Mouse (Mus musculus) layer of hippocampus, adult 9-10 months (tissue): ENCODE results near the gene Timmdc1.

Source experiments
- DNase-seq: peaks from one replicate; pipeline ENCODE4 v3.0.0; 2022; ENCODE audit warnings: low spot score

Gene Timmdc1

GRCm38 (mm10) chr16:38522129-38523084, at the start of gene Timmdc1:
Timmdc1 (minus strand) TSS chr16:38522663.
- DNase-seq: peak; percentile 83

- no peak for DNase-seq
Measured at GRCm38 (mm10) chr16:38571481-38571880, 49.0 kb upstream of the Timmdc1 start.

- DNase-seq: no peak
Measured at GRCm38 (mm10) chr16:38568192-38568591, 45.7 kb upstream of the Timmdc1 start.

GRCm38 (mm10) chr16:38563516-38563915, 41.1 kb upstream of the Timmdc1 start:
- DNase-seq: no peak

- no peak for DNase-seq
Measured at GRCm38 (mm10) chr16:38562968-38563327, 40.5 kb upstream of the Timmdc1 start.

- peak; percentile 82 for DNase-seq
Measured at GRCm38 (mm10) chr16:38562131-38562967, 39.9 kb upstream of the Timmdc1 start.

DNA sequence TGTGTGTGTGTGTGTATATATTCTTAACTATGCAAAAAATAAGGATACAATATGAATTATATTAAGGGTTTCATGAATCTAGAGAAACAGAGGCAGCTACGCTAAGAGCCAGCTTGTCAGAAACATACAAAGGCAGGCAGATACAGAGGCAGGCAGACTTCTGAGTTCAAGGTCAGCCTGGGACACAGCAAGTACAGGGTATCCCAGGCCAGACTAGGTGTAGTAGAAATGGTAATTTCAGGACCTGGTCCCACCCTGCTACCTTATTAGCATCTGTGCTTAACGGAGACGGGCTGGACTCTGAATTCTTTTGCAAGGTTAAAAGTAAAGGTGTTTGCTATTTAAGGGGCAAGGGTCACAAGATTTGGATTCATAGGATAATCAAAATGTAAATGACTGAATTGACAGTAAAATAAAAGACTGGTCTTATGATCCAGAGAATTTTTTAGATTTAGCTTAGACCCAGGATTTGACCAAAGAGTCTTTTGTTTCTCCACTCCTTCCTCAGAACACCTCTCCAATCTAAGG, 35.8 kb upstream of the Timmdc1 start, which contains the start of gene Tmem39a:
TSS of gene Tmem39a (plus strand) at position 478 of the 528 bp plus-strand sequence.
- no peak for DNase-seq

GRCm38 (mm10) chr16:38555988-38556387, 33.5 kb upstream of the Timmdc1 start:
- no peak for DNase-seq

DNA sequence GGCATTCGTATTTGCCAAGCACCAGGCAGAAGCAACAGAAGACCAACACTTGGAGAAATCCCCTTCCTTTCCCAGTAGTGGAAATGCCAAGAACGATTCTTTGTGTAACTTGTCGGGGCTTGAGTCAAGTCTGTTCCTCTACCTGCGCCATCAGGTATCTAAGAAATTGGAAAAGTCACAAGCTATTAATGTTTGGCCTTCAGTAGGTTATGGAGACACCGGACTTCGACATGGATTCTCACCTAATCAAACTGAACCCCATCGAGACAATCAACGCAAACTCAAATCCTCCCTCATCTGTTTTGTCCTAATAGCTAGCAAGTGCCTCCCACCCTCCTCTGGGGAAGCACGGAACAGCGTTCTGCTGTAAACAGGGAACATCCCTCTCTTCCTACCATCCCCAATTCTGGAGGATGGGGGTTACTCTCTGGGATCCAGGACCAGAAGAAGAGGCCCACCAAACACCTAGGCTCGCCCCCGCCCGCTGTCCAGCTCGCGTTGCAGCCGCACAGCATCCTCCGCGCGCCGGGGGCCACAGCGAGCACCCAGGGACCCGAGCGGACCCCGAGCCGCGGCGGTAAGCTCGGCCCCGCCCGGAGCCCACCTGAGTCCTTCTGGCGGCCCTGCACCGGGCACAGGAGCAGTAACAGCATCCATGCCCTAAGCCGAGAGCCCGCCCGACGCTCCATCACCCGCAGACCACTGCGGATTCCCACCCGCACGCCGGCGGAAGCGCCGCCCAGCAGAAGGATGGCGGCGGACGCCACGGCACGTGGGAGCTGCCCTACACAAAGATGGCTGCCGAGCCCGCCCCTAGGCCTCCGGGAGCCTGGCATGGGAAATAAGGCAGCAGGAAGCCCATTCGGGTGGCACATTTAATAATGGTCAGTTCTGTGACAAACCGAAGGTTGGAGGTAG, 27.3 kb upstream of the Timmdc1 start, which contains the start of gene Poglut1:
TSS of gene Poglut1 (minus strand) at position 780 of the 918 bp plus-strand sequence.
- DNase-seq: peak; percentile 41

GRCm38 (mm10) chr16:38548000-38548399, 25.5 kb upstream of the Timmdc1 start:
- DNase-seq: no peak

DNA sequence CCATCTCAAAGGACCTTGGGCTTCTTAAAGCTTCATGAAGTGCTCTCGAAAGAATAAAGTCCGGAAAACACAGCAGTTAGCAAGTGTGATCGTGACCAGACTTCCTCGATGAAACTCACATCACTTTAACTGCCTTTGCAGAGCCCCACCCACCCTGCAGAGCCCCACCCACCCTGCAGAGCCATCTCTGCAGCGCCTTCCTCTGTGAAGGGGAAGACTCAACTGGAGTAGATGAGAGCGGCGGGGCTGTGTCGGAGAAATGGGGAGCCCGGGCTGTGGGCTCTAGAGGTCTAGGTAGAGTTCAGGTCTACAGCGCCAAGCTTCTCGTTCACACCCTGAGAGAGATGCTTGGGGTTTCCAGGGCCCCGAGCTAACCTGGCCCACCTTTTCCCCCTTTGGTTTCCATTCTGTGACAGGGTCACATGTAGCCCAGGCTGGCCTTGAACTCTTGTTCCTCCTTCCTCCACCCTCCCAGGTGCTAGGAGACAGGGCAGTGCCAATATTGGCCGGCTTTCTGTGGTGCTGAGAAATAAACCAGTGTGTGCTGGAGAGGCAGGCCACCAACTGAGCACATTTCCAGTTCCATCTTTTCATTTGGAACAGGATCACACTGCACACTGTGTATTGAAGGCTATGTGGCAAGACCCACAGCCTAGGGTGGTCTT, 16.4 kb upstream of the Timmdc1 start:
- no peak for DNase-seq

DNA sequence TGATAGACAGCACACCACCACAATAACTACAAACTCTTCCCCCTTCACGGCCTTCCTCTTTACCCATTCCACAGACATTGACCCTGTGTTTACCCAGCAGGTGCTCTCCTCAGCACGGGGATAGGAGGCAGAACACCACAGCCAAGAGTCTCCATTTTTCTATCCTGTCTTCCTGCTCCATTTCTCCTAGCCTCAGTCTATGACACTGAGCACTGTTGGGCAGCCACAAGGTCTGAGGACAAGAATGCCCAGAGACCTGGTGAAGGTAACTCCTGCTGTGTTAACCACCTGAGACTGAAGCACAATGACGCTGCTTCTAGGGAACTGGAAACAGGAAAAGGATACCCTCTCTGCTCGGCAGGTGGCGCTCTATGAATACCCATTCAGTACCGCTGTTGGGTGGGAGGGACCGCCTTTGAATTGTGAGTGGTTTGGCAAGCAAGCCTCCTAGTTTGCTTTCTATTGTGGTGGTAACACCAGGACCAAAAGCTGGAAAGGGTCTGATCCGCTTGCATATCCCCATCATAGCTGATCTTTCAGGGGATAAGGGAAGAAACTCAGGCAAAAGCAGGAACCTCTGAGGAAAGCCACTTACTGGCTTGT, 14.2 kb upstream of the Timmdc1 start:
- peak; percentile 72 for DNase-seq

- no peak for DNase-seq
Measured at GRCm38 (mm10) chr16:38526264-38526663, 3.8 kb upstream of the Timmdc1 start.

DNA sequence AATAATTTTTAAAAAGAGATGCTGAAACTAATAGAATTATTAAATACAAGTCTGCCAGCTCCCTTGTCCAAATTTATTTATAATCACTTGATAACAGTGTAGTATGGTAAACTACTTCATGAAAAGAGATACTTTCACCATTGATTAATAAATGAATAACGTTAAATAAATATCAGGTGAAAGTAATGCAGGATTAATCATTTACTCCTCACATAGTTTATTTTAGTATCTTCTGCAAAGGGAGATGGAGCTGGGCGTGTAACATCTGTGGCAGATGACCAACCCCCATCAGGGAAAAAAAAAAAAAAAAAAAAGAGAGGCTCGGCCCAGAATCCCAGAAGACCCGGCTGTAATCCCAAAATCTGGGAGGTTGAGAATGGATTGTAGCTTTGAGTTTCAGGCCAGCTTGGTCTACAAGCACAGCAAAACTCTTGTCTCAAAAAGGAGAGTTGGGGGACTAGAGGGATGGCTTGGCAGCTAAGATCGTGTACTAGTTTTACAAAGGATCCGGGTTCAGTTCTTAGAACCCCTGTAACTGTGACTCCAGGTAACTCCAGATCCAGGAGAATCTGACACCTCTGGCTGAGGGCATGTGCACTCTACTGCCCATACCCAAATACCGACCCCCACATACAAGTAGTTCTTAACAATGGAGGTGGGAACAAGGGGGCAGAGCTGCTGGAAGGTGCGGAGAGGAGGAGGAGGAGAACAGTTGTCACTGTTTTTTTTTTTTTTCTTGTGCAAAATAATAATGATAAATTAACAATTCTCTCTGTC, 1.1 kb downstream of the Timmdc1 start:
- DNase-seq: no peak

GRCm38 (mm10) chr16:38519140-38519539, 3.3 kb downstream of the Timmdc1 start:
- DNase-seq: no peak

- DNase-seq: no peak
Measured at GRCm38 (mm10) chr16:38510846-38511245, 11.6 kb downstream of the Timmdc1 start.

DNA sequence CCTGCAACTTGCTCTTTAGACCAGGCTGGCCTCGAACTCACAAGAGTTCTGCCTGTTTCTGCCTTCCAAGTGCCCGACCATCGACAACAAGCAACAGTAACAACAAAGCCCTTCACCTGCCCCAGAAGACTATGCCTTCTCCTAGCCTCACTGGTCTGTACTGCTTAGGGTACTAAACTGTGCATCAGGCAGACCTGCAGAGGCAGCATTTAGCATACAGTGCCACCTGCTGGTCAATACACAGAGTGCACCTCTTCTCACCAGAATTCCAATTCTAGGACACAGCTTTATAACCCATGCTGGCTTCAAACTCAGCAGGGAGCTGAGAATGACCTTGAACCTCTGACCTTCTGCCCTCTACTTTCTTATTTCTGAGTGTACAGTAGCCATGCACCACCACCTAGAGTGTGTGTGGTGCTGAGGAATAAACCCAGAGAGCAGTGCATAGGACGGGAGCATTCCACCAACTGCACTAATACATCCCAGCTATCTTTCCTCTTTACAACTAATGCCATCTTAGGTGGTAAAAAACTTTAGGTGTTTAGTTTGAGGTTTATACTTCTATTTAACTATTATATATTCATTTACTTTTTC, 16.3 kb downstream of the Timmdc1 start:
- DNase-seq: peak; percentile 63

GRCm38 (mm10) chr16:38503528-38503927, 18.9 kb downstream of the Timmdc1 start:
- DNase-seq: no peak

DNA sequence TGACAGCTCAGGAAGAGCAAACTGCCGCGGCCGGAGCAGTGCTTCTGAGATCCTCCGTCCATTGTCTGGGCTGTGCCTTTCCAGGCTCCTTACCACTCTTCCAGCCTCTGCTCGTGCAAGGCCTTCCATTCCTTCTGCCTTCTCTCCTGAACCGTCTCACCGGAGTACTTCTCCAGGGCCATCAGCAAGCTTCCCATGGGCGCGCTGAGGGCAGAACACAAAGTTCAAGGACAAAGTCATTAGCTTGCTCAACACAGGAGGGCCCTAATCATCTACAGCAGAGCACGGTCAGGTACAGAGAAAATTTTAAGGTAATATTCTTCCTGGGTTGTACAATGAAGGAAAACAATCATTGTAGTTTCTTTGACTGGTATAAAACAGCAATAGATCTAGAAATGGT, 20.0 kb downstream of the Timmdc1 start:
- DNase-seq: no peak
